Mouse (Mus musculus): ENCODE measurements around the gene 9130213A22Rik.
"Not testable (repeated sequence)": the region's sequence is repeated elsewhere in the genome, so short reads cannot be mapped to it uniquely, and the experiment has no call there.

The 9130213A22Rik gene

GRCm38 (mm10) chr11:69093856-69094255, 28.5 kb downstream of the 9130213A22Rik start:
- DNase-seq (ENCODE audit: low read depth, low spot score), result not testable (repeated sequence)

GRCm38 (mm10) chr11:69092871-69093270, 29.5 kb downstream of the 9130213A22Rik start:
- peak; percentile 67 for DNase-seq (ENCODE audit: low read depth, low spot score)

GRCm38 (mm10) chr11:69092386-69092751, 30.0 kb downstream of the 9130213A22Rik start:
- DNase-seq (ENCODE audit: low read depth, low spot score), result peak; percentile 81

GRCm38 (mm10) chr11:69091566-69092385, 30.6 kb downstream of the 9130213A22Rik start:
- DNase-seq (ENCODE audit: low read depth, low spot score), result no peak

GRCm38 (mm10) chr11:69090367-69090766, 32.0 kb downstream of the 9130213A22Rik start:
- DNase-seq (ENCODE audit: low read depth, low spot score), result no peak

GRCm38 (mm10) chr11:69089616-69090290, 32.6 kb downstream of the 9130213A22Rik start:
- DNase-seq (ENCODE audit: low read depth, low spot score), result no peak

- no peak for DNase-seq (ENCODE audit: low read depth, low spot score)
These were observed 33.4 kb downstream of the 9130213A22Rik start for GRCm38 (mm10) chr11:69088856-69089615.

GRCm38 (mm10) chr11:69088103-69088855, 34.1 kb downstream of the 9130213A22Rik start, which contains the start of gene Vamp2:
Vamp2 (plus strand) TSS chr11:69088490.
- DNase-seq (ENCODE audit: low read depth, low spot score), result peak; percentile 85

GRCm38 (mm10) chr11:69087597-69087996, 34.8 kb downstream of the 9130213A22Rik start:
- no peak for DNase-seq (ENCODE audit: low read depth, low spot score)

GRCm38 (mm10) chr11:69087082-69087481, 35.3 kb downstream of the 9130213A22Rik start:
- DNase-seq (ENCODE audit: low read depth, low spot score), result no peak

- DNase-seq (ENCODE audit: low read depth, low spot score), result no peak
These were observed 36.0 kb downstream of the 9130213A22Rik start for GRCm38 (mm10) chr11:69086390-69086789.

GRCm38 (mm10) chr11:69085608-69086007, 36.8 kb downstream of the 9130213A22Rik start:
- DNase-seq (ENCODE audit: low read depth, low spot score), result peak; percentile 58

GRCm38 (mm10) chr11:69081613-69082012, 40.8 kb downstream of the 9130213A22Rik start:
- no peak for DNase-seq (ENCODE audit: low read depth, low spot score)

- DNase-seq (ENCODE audit: low read depth, low spot score), result peak; percentile 65
These were observed 41.5 kb downstream of the 9130213A22Rik start for GRCm38 (mm10) chr11:69080855-69081222.

- no peak for DNase-seq (ENCODE audit: low read depth, low spot score)
These were observed 42.1 kb downstream of the 9130213A22Rik start for GRCm38 (mm10) chr11:69080102-69080854.

GRCm38 (mm10) chr11:69078805-69079438, 43.5 kb downstream of the 9130213A22Rik start:
- DNase-seq (ENCODE audit: low read depth, low spot score), result no peak

GRCm38 (mm10) chr11:69078041-69078440, 44.3 kb downstream of the 9130213A22Rik start:
- DNase-seq (ENCODE audit: low read depth, low spot score), result no peak

GRCm38 (mm10) chr11:69077316-69077715, 45.1 kb downstream of the 9130213A22Rik start:
- DNase-seq (ENCODE audit: low read depth, low spot score), result no peak

GRCm38 (mm10) chr11:69076572-69076971, 45.8 kb downstream of the 9130213A22Rik start:
- no peak for DNase-seq (ENCODE audit: low read depth, low spot score)
